Mouse (Mus musculus): ENCODE results near the gene Bfsp2.

Bfsp2 gene

GRCm38 (mm10) chr9:103383576-103383975, 96.6 kb downstream of the Bfsp2 start:
- no peak for DNase-seq (ENCODE audit: low spot score)

- DNase-seq (ENCODE audit: low spot score), result no peak
These were observed 97.2 kb downstream of the Bfsp2 start for GRCm38 (mm10) chr9:103382989-103383388.

- no peak for DNase-seq (ENCODE audit: low spot score)
These were observed 99.7 kb downstream of the Bfsp2 start for GRCm38 (mm10) chr9:103380566-103380965.

GRCm38 (mm10) chr9:103379199-103379598, 101.0 kb downstream of the Bfsp2 start:
- no peak for DNase-seq (ENCODE audit: low spot score)

DNA sequence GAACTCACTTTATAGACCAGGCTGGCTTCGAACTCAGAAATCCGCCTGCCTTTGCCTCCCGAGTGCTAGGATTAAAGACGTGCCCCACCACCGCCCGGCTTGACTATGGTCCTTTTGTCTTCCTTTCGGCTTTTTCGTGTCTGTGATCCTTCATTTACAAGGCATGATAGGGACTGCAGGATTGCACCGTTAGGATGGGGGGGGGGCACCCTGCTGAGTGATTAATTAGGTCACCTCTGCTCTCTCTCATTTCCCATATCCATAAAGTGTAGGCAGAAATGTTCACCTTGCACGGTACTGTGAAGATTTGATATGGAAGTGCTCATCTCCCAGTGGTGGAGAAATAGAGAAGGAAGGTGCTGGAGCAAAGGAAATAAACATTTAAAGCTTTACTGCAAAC, 101.5 kb downstream of the Bfsp2 start:
- no peak for DNase-seq (ENCODE audit: low spot score)

DNA sequence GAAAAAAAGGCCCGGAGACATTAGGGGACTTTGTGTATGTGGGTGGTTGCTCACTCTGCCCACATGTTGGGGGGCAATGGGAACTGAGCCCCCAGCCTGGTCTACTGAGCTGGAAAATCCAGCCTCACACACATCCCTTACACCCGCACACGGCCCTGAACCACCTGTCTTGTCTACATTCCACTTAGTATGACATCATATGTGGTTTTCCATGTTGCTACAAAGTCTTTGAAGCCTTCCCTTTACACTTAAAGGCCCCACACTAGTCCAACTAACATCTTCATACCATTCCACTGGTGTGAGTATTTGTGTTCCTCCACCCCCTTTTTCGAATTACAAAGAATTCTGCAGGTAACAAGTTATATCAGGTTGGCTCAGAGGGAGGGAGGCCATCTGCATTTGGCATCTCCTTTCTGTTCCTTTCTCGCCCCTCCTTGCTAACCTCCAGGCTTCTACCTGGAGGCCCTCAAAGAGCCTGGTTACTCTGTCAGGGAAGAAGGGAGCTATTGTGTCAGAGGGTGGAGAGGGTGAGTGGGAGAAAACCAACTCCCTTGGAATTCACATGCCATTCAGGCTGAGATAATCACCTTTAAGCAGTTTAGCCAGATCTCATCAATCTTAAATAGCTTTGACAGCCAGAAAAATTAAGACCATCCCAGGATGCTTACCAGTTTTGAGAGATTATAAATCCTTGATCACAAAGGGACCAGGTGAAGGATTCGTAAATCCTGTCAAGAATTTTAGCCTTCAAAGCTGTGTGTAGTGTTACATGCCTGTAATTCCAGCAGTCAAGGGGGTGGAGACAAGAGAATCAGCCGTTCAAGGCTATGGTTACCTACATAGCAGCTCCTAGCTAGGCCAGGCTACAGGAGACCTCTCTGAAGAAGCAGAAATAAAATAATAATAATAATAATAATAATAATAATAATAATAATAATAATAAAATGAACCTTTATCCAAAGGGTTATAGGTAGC, 103.6 kb downstream of the Bfsp2 start:
- DNase-seq (ENCODE audit: low spot score), result no peak
